Mouse (Mus musculus) C2C12 (cell line): ENCODE measurements around the gene Tctn1. TPM values are rescaled to one million over a fixed set of nuclear protein-coding genes. Genes with fewer than 3 reads are reported as not detected.

ENCODE experiments used
- H3K27me3 ChIP-seq: one replicate; pipeline ENCODE4 v1.6.1; 2011; ENCODE audit not compliant: control insufficient read depth, insufficient read depth, insufficient read length
- H3K36me3 ChIP-seq: one replicate; pipeline ENCODE4 v1.6.1; 2011; ENCODE audit not compliant: control insufficient read depth, insufficient read depth
- H3K4me3 ChIP-seq: one replicate; pipeline ENCODE4 v1.5.1; 2011; ENCODE audit warnings: mild to moderate bottlenecking, control low read depth; ENCODE audit not compliant: poor library complexity, insufficient read depth, severe bottlenecking
- H3K79me2 ChIP-seq: one replicate; pipeline ENCODE4 v1.6.1; 2011; ENCODE audit not compliant: control insufficient read depth, insufficient read depth
- H3K79me3 ChIP-seq: one replicate; pipeline ENCODE4 v1.6.1; 2011; ENCODE audit warnings: low read depth, control low read depth
- H3ac ChIP-seq: one replicate; pipeline ENCODE3; 2011; ENCODE audit warnings: low read depth; ENCODE audit not compliant: control insufficient read depth, insufficient read length
- CEBPB ChIP-seq: IDR thresholded peaks from one replicate; pipeline ENCODE4 v1.6.1; 2011; ENCODE audit warnings: low read depth, mild to moderate bottlenecking, control low read depth, moderate library complexity
- CTCF ChIP-seq: IDR thresholded peaks from one replicate; pipeline ENCODE4 v1.5.1; 2011; ENCODE audit not compliant: control insufficient read depth, insufficient read depth, insufficient read length
- FOSL1 ChIP-seq: IDR thresholded peaks from one replicate; pipeline ENCODE4 v1.8.0; 2011; ENCODE audit warnings: mild to moderate bottlenecking, low read length; ENCODE audit not compliant: poor library complexity, insufficient read depth, severe bottlenecking
- MAX ChIP-seq: IDR thresholded peaks from one replicate; pipeline ENCODE4 v1.6.1; 2011; ENCODE audit warnings: mild to moderate bottlenecking, control low read depth
- MYOD1 ChIP-seq: IDR thresholded peaks from one replicate; pipeline ENCODE4 v1.6.1; 2011; ENCODE audit warnings: low read depth; ENCODE audit not compliant: control insufficient read depth, insufficient read length
- MYOG ChIP-seq: IDR thresholded peaks from one replicate; pipeline ENCODE4 v1.6.1; 2011; ENCODE audit not compliant: control insufficient read depth, insufficient read length; ENCODE audit errors: extremely low read depth
- USF1 ChIP-seq: IDR thresholded peaks from one replicate; pipeline ENCODE4 v1.6.1; 2011; ENCODE audit warnings: low read depth, mild to moderate bottlenecking, control low read depth, moderate library complexity
- polyA plus RNA-seq: library from polyadenylated mRNA; unstranded; fragments of >200 nt; fragmentation: generic; extraction: Trizol; gene quantifications from one replicate; pipeline ENCODE4 v1.2.1, GENCODE M21; 2012; ENCODE audit warnings: missing spikeins

The Tctn1 gene
- polyA plus RNA-seq, 1 experiment: 2.6 TPM

- H3ac ChIP-seq: no peak overlapping the region
- TF ChIP-seq FOSL1: no peak
- no peak for TF ChIP-seq CTCF
- no peak for TF ChIP-seq CEBPB
- TF ChIP-seq USF1: no peak
- no peak for TF ChIP-seq MYOG
- TF ChIP-seq MAX: no peak
- no peak for TF ChIP-seq MYOD1
- H3K79me2 ChIP-seq: no peaks in the 10 kb centered on the region
- no peaks in the 10 kb centered on the region for H3K36me3 ChIP-seq
- no peaks in the 10 kb centered on the region for H3K79me3 ChIP-seq
- H3K4me3 ChIP-seq: no peak overlapping the region
- no peaks in the 10 kb centered on the region for H3K27me3 ChIP-seq
Measured at GRCm38 (mm10) chr5:122247934-122248333, 16.3 kb downstream of the Tctn1 start.

GRCm38 (mm10) chr5:122247529-122247928 lies 16.7 kb downstream of the Tctn1 start:
- no peaks in the 10 kb centered on the region for H3K36me3 ChIP-seq
- no peak overlapping the region for H3K4me3 ChIP-seq
- no peaks in the 10 kb centered on the region for H3K79me2 ChIP-seq
- no peak for TF ChIP-seq FOSL1
- TF ChIP-seq MAX: no peak
- TF ChIP-seq CTCF: no peak
- TF ChIP-seq MYOG: no peak
- H3K27me3 ChIP-seq: no peaks in the 10 kb centered on the region
- H3ac ChIP-seq: no peak overlapping the region
- H3K79me3 ChIP-seq: no peaks in the 10 kb centered on the region

GRCm38 (mm10) chr5:122246547-122247167 lies 17.6 kb downstream of the Tctn1 start:
- no peaks in the 10 kb centered on the region for H3K79me3 ChIP-seq
- no peak overlapping the region for H3K4me3 ChIP-seq
- no peaks in the 10 kb centered on the region for H3K36me3 ChIP-seq
- H3K79me2 ChIP-seq: no peaks in the 10 kb centered on the region
- H3ac ChIP-seq: no peak overlapping the region
- TF ChIP-seq CTCF (no peak), CEBPB (no peak), MAX (no peak), MYOG (no peak), USF1 (no peak), MYOD1 (no peak), FOSL1 (no peak)
- H3K27me3 ChIP-seq: no peaks in the 10 kb centered on the region

GRCm38 (mm10) chr5:122245186-122245585 lies 19.1 kb downstream of the Tctn1 start:
- Histone ChIP-seq H3K79me3 (no peaks in the 10 kb centered on the region), H3K79me2 (no peaks in the 10 kb centered on the region), H3ac (no peak overlapping the region), H3K27me3 (no peaks in the 10 kb centered on the region), H3K4me3 (no peak overlapping the region), H3K36me3 (no peaks in the 10 kb centered on the region)
- TF ChIP-seq FOSL1 (no peak), CEBPB (no peak), MYOG (no peak), CTCF (no peak), USF1 (no peak), MYOD1 (no peak), MAX (no peak)

GRCm38 (mm10) chr5:122243781-122244523 lies 20.3 kb downstream of the Tctn1 start:
- H3K36me3 ChIP-seq: no peaks in the 10 kb centered on the region
- H3K4me3 ChIP-seq: no peak overlapping the region

GRCm38 (mm10) chr5:122242521-122243123 lies 21.6 kb downstream of the Tctn1 start:
- Histone ChIP-seq H3K79me2 (no peaks in the 10 kb centered on the region), H3K36me3 (no peaks in the 10 kb centered on the region), H3K27me3 (peaks cover 4% of the 10 kb centered on the region), H3ac (no peak overlapping the region), H3K4me3 (no peak overlapping the region), H3K79me3 (no peaks in the 10 kb centered on the region)
- no peak for TF ChIP-seq MYOG
- TF ChIP-seq MAX: no peak
- TF ChIP-seq CEBPB: no peak
- no peak for TF ChIP-seq CTCF
- TF ChIP-seq USF1: no peak

More at GRCm38 (mm10) chr5:122243781-122244523, 20.3 kb downstream of the Tctn1 start:
- Histone ChIP-seq H3K79me2 (no peaks in the 10 kb centered on the region), H3K79me3 (no peaks in the 10 kb centered on the region), H3K27me3 (no peaks in the 10 kb centered on the region), H3ac (no peak overlapping the region)
- no peak for TF ChIP-seq CEBPB
- TF ChIP-seq MAX: no peak
